Mouse (Mus musculus) liver, embryonic 11.5 days (tissue): Measurements from ENCODE around the gene Ldah. TPM values are rescaled to one million over a fixed set of nuclear protein-coding genes. Genes with fewer than 3 reads are reported as not detected.

Experiments
- ATAC-seq: fragments of 200-750 bp; cut with Nextera tagmentation; replicated peaks from 2 replicates; pipeline ENCODE4 v1.8.0; 2017; ENCODE audit warnings: moderate number of reproducible peaks, mild to moderate bottlenecking, moderate TSS enrichment, moderate library complexity; ENCODE audit not compliant: low FRiP score
- DNase-seq: peaks from one replicate; pipeline ENCODE4 v3.0.0-alpha.2; 2017; ENCODE audit warnings: low spot score
- H3K27ac ChIP-seq: fragments of 300-500 bp; sonication (generic); 2 replicates; pipeline ENCODE4 v1.5.1; 2014; ENCODE audit warnings: mild to moderate bottlenecking, low read depth, low read length, control low read depth
- H3K27me3 ChIP-seq: fragments of 300-500 bp; sonication (generic); replicated peaks from 2 replicates; pipeline ENCODE4 v1.6.1; 2014; ENCODE audit warnings: low read length, mixed read lengths; ENCODE audit not compliant: control insufficient read depth, insufficient read depth
- H3K36me3 ChIP-seq: fragments of 300-500 bp; sonication (generic); 2 replicates; pipeline ENCODE4 v1.6.1; 2014; ENCODE audit warnings: mild to moderate bottlenecking, low read length, moderate library complexity, mixed read lengths; ENCODE audit not compliant: control insufficient read depth, insufficient read depth
- H3K4me1 ChIP-seq: fragments of 300-500 bp; sonication (generic); replicated peaks from 2 replicates; pipeline ENCODE4 v1.6.1; 2014; ENCODE audit warnings: low read length, mixed read lengths; ENCODE audit not compliant: control insufficient read depth, insufficient read depth
- H3K4me2 ChIP-seq: fragments of 300-500 bp; sonication (generic); 2 replicates; pipeline ENCODE4 v1.6.1; 2014; ENCODE audit warnings: mild to moderate bottlenecking, control low read depth, moderate library complexity
- H3K4me3 ChIP-seq: fragments of 300-500 bp; sonication (generic); 2 replicates; pipeline ENCODE4 v1.5.1; 2014; ENCODE audit warnings: low read depth, low read length, control low read depth
- H3K9ac ChIP-seq: fragments of 300-500 bp; sonication (generic); 2 replicates; pipeline ENCODE4 v1.6.1; 2014; ENCODE audit warnings: low read depth, low read length, control low read depth
- H3K9me3 ChIP-seq: fragments of 300-500 bp; sonication (generic); 2 replicates; pipeline ENCODE4 v1.6.1; 2016; ENCODE audit warnings: low read length, inconsistent platforms, mixed read lengths; ENCODE audit not compliant: control insufficient read depth
- WGBS: fragments of 180-500 bp; shearing (Covaris S2); extraction: QIAGEN DNeasy Blood & Tissue Kit; methylation state at CpG from one replicate; pipeline ENCODE4 v1.1.7; 2014; 5-methylcytosine and 5-hydroxymethylcytosine counted together
- polyA plus RNA-seq: library from polyadenylated mRNA; unstranded; fragments of >200 nt; fragmentation: Nextera tagmentation; extraction: Ambion mirVana; gene quantifications from 2 replicates; pipeline ENCODE4 v1.2.1, GENCODE M21; 2014

The Ldah gene
- polyA plus RNA-seq, 1 experiment from 2014 or later, result 57.2 TPM

GRCm38 (mm10) chr12:8326825-8327674, 119.1 kb downstream of the Ldah start:
- Histone ChIP-seq H3K9ac (no peak overlapping the region), H3K4me1 (no peaks in the 10 kb centered on the region), H3K9me3 (no peaks in the 10 kb centered on the region), H3K4me2 (no peak overlapping the region), H3K36me3 (0 out of 2 replicates have a peak, but pooled peaks cover 4% of the 10 kb centered on the region), H3K4me3 (no peak overlapping the region), H3K27me3 (no peaks in the 10 kb centered on the region), H3K27ac (no peak overlapping the region)
- peak; percentile 81 for ATAC-seq
- 45% methylated on average over 17 of the region's 17 CpGs for WGBS
- peak; percentile 87 for DNase-seq

- no peak overlapping the region for H3K27ac ChIP-seq
Observed at GRCm38 (mm10) chr12:8327675-8328053, 119.8 kb downstream of the Ldah start.

DNA sequence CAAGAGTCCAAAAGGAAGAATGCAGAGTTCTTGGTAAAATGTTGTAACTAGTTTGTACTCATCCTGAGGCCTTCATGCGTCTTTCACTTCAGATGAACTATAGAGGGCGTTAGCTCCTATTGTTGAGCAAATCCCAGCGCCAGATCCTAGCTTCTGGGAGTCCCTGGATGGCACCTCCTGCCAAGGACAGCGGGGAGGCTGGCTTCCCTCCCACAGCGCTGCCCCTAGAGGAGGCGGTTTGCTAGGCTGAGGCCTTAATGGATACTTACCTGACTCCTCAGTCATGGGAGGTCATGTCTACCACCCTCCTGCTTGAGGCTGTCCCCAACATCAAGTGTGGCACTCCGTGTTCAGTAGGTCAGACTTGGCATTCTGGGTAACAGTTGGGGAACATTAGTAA, 121.3 kb downstream of the Ldah start:
- Histone ChIP-seq H3K36me3 (0 out of 2 replicates have a peak, but pooled peaks cover 4% of the 10 kb centered on the region), H3K27me3 (no peaks in the 10 kb centered on the region), H3K4me2 (no peak overlapping the region), H3K9ac (no peak overlapping the region), H3K27ac (no peak overlapping the region), H3K4me1 (no peaks in the 10 kb centered on the region), H3K4me3 (no peak overlapping the region), H3K9me3 (no peaks in the 10 kb centered on the region)
- no peak for ATAC-seq
- no peak for DNase-seq
- WGBS, result 85% methylated on average over 7 of the region's 7 CpGs

More at GRCm38 (mm10) chr12:8327675-8328053, 119.8 kb downstream of the Ldah start:
- Histone ChIP-seq H3K36me3 (0 out of 2 replicates have a peak, but pooled peaks cover 4% of the 10 kb centered on the region), H3K9ac (no peak overlapping the region), H3K9me3 (no peaks in the 10 kb centered on the region), H3K27me3 (no peaks in the 10 kb centered on the region), H3K4me1 (no peaks in the 10 kb centered on the region), H3K4me2 (no peak overlapping the region), H3K4me3 (no peak overlapping the region)
- DNase-seq, result no peak
- ATAC-seq, result no peak
- 93% methylated on average over 1 of the region's 1 CpGs for WGBS

- ATAC-seq (no peak), DNase-seq (no peak)
- H3K4me2 ChIP-seq, result no peak overlapping the region
- no peaks in the 10 kb centered on the region for H3K9me3 ChIP-seq
- 69% methylated on average over 14 of the region's 14 CpGs for WGBS
- H3K4me3 ChIP-seq, result no peak overlapping the region
- no peaks in the 10 kb centered on the region for H3K27me3 ChIP-seq
- no peak overlapping the region for H3K9ac ChIP-seq
- H3K27ac ChIP-seq, result no peak overlapping the region
- 0 out of 2 replicates have a peak, but pooled peaks cover 4% of the 10 kb centered on the region for H3K36me3 ChIP-seq
- no peaks in the 10 kb centered on the region for H3K4me1 ChIP-seq
Observed at GRCm38 (mm10) chr12:8331489-8332173, 123.7 kb downstream of the Ldah start.

- no peak for ATAC-seq
- WGBS, result 76% methylated on average over 5 of the region's 5 CpGs
- H3K36me3 ChIP-seq, result 0 out of 2 replicates have a peak, but pooled peaks cover 6% of the 10 kb centered on the region
Observed at GRCm38 (mm10) chr12:8332174-8332542, 124.3 kb downstream of the Ldah start.

GRCm38 (mm10) chr12:8333617-8334016, 125.7 kb downstream of the Ldah start:
- no peak overlapping the region for H3K9ac ChIP-seq
- no peak overlapping the region for H3K4me2 ChIP-seq
- H3K4me1 ChIP-seq, result no peaks in the 10 kb centered on the region
- H3K4me3 ChIP-seq, result no peak overlapping the region
- DNase-seq (no peak), ATAC-seq (0 out of 2 replicates have a peak, but pooled peaks have one; percentile 24)
- H3K27me3 ChIP-seq, result no peaks in the 10 kb centered on the region
- no peaks in the 10 kb centered on the region for H3K9me3 ChIP-seq
- 64% methylated on average over 8 of the region's 8 CpGs for WGBS
- no peak overlapping the region for H3K27ac ChIP-seq
- 0 out of 2 replicates have a peak, but pooled peaks cover 6% of the 10 kb centered on the region for H3K36me3 ChIP-seq

More at GRCm38 (mm10) chr12:8332174-8332542, 124.3 kb downstream of the Ldah start:
- DNase-seq, result no peak
- no peaks in the 10 kb centered on the region for H3K27me3 ChIP-seq
- no peak overlapping the region for H3K4me2 ChIP-seq
- no peak overlapping the region for H3K9ac ChIP-seq
- no peak overlapping the region for H3K4me3 ChIP-seq
- no peak overlapping the region for H3K27ac ChIP-seq
- H3K9me3 ChIP-seq, result no peaks in the 10 kb centered on the region
- no peaks in the 10 kb centered on the region for H3K4me1 ChIP-seq

DNA sequence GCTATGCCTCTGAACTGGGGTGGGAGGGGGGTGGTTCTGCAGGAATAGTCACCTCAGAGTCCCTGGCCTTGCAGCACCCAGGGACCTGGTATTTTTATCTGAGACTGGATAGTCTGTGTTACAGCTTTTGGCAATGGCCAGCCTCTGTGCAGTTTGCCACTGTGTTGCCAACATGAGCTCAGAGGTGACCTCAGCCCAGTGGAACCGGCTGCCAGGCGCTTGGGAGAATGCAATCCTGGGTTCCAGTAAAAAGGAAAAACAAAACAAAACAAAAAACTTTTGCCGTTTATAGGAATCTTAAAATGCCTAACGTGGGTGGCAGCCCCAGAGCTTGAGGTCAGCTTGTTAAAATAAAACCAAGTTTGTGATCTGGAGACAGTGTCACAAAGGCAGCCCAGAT, 126.4 kb downstream of the Ldah start:
- Histone ChIP-seq H3K36me3 (0 out of 2 replicates have a peak, but pooled peaks cover 8% of the 10 kb centered on the region), H3K4me2 (no peak overlapping the region), H3K4me1 (no peaks in the 10 kb centered on the region), H3K27me3 (no peaks in the 10 kb centered on the region), H3K9me3 (no peaks in the 10 kb centered on the region), H3K4me3 (no peak overlapping the region), H3K9ac (no peak overlapping the region), H3K27ac (no peak overlapping the region)
- DNase-seq (no peak), ATAC-seq (no peak)
- 95% methylated on average over 4 of the region's 4 CpGs for WGBS
